Mouse (Mus musculus) hindbrain, embryonic 13.5 days (tissue): ENCODE measurements at regions not wholly inside any gene's neighbourhood (a gene's known extent, or its start where the extent isn't known, plus 50 kb on each side); places are given as distances from the start of the nearest gene placed in this dataset.

Experiments
- ATAC-seq: fragments of 200-750 bp; cut with Nextera tagmentation; 2 replicates; pipeline ENCODE4 v1.8.0; 2017; ENCODE audit warnings: moderate TSS enrichment; ENCODE audit not compliant: low FRiP score
- H3K27ac ChIP-seq: fragments of 300-500 bp; sonication (generic); 2 replicates; pipeline ENCODE4 v1.5.1; 2015; ENCODE audit warnings: inconsistent platforms, mild to moderate bottlenecking, moderate library complexity
- H3K27me3 ChIP-seq: fragments of 300-500 bp; sonication (generic); 2 replicates; pipeline ENCODE4 v1.6.1; 2015; ENCODE audit warnings: mild to moderate bottlenecking, inconsistent platforms
- H3K36me3 ChIP-seq: fragments of 300-500 bp; sonication (generic); 2 replicates; pipeline ENCODE4 v1.6.1; 2015; ENCODE audit warnings: mild to moderate bottlenecking, inconsistent platforms
- H3K4me1 ChIP-seq: fragments of 300-500 bp; sonication (generic); replicated peaks from 2 replicates; pipeline ENCODE4 v1.6.1; 2015; ENCODE audit warnings: inconsistent platforms
- H3K4me2 ChIP-seq: fragments of 300-500 bp; sonication (generic); 2 replicates; pipeline ENCODE4 v1.6.1; 2015; ENCODE audit warnings: inconsistent platforms, mild to moderate bottlenecking, moderate library complexity
- H3K4me3 ChIP-seq: fragments of 300-500 bp; sonication (generic); 2 replicates; pipeline ENCODE4 v1.5.1; 2015; ENCODE audit warnings: mild to moderate bottlenecking, inconsistent platforms
- H3K9ac ChIP-seq: fragments of 300-500 bp; sonication (generic); 2 replicates; pipeline ENCODE4 v1.6.1; 2015; ENCODE audit warnings: mild to moderate bottlenecking, inconsistent platforms
- H3K9me3 ChIP-seq: fragments of 300-500 bp; sonication (generic); 2 replicates; pipeline ENCODE4 v1.6.1; 2016; ENCODE audit warnings: inconsistent platforms
- WGBS: fragments of 180-500 bp; shearing (Covaris S2); methylation state at CpG from one replicate; pipeline ENCODE4 v1.1.7; 2015; 5-methylcytosine and 5-hydroxymethylcytosine counted together

- Histone ChIP-seq H3K4me3 (no peak overlapping the region), H3K27ac (no peak overlapping the region), H3K4me2 (no peak overlapping the region), H3K36me3 (no peaks in the 10 kb centered on the region), H3K9me3 (no peaks in the 10 kb centered on the region), H3K27me3 (no peaks in the 10 kb centered on the region), H3K9ac (no peak overlapping the region), H3K4me1 (0 out of 2 replicates have a peak, but pooled peaks cover 9% of the 10 kb centered on the region)
- WGBS: 84% methylated on average over 2 of the region's 2 CpGs
- no peak for ATAC-seq
Observed at GRCm38 (mm10) chr12:21512736-21513135, 95.3 kb upstream of the Ywhaq start.

DNA sequence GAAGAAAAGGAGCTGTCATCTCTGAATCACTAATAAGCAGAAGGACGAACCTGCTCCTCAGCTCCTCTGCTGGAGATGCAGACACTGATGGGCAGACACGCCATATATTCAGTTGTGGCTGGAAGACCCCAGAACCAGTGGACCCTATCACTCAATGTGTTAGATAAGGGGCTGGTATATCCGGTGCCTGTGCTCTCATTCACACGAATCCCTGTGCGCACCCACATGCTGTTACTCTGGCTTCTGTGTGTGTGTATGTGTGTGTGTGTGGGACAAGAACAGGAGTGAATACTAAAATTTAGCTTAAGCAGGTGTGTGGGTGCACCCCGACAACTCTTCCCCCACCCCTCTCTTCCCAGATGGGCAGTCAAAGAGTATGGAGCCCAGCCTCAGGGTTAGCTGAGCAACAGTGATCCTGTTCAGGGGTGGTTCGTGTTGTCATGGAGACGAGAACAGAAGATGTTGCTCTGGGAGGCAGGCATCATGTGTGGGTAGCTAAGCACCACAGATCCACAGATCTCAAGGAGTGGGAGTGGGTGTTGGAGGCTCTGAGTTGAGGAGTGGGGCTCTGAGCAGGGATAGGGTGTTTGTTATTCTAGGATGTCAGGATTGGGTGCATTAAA lies 93.7 kb upstream of the Ywhaq start:
- Histone ChIP-seq H3K9ac (no peak overlapping the region), H3K4me2 (no peak overlapping the region), H3K36me3 (no peaks in the 10 kb centered on the region), H3K4me3 (no peak overlapping the region), H3K27ac (peak overlapping the region; percentile 9; the same call in 1 of the 2 replicates), H3K4me1 (0 out of 2 replicates have a peak, but pooled peaks cover 9% of the 10 kb centered on the region), H3K9me3 (no peaks in the 10 kb centered on the region), H3K27me3 (no peaks in the 10 kb centered on the region)
- peak; percentile 65 for ATAC-seq
- 74% methylated on average over 8 of the region's 8 CpGs for WGBS

GRCm38 (mm10) chr12:21507080-21507479 lies 89.6 kb upstream of the Ywhaq start:
- WGBS: 65% methylated on average over 1 of the region's 1 CpGs

DNA sequence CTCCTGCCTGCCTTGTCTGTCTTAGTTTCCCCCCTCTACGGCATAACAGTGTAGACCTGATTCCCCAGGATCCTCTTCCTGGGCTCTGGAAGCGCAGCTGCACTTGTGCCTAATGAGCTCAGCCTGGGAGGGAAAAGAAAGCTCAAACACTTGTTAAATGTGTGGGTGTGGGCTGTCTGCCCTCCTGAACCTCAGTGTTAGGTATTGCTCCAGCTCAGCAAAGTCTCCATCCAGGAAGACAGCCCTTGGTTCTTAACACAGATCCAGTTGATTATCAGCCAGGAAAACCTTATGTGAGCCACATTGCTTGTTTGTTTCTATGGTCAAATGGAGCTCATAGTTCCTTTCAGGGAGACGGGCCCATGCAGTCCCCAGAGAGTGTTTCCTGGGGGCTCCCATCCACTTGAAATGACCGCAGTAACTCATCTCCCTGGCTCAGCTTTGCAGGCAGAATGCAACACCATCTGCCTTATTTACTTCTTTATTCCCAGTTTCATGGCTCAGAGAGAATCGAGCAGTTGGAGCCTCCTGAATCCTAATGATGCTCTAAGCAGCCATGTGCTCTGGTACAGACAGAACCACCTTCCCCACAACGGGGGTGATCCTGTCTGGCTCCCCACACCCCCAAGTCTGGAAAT lies 88.4 kb upstream of the Ywhaq start:
- Histone ChIP-seq H3K4me1 (peaks cover 16% of the 10 kb centered on the region), H3K4me3 (no peak overlapping the region), H3K9ac (no peak overlapping the region; the same call in 1 of the 2 replicates), H3K27ac (peak overlapping the region; percentile 30), H3K27me3 (no peaks in the 10 kb centered on the region), H3K4me2 (no peak overlapping the region), H3K9me3 (no peaks in the 10 kb centered on the region), H3K36me3 (no peaks in the 10 kb centered on the region)
- 59% methylated on average over 6 of the region's 6 CpGs for WGBS
- no peak for ATAC-seq

More at GRCm38 (mm10) chr12:21507080-21507479, 89.6 kb upstream of the Ywhaq start:
- no peaks in the 10 kb centered on the region for H3K27me3 ChIP-seq
- no peak overlapping the region for H3K9ac ChIP-seq
- no peak for ATAC-seq
- no peak overlapping the region for H3K4me2 ChIP-seq
- H3K36me3 ChIP-seq: no peaks in the 10 kb centered on the region
- no peak overlapping the region for H3K27ac ChIP-seq
- H3K9me3 ChIP-seq: no peaks in the 10 kb centered on the region
- H3K4me3 ChIP-seq: no peak overlapping the region
- peaks cover 16% of the 10 kb centered on the region for H3K4me1 ChIP-seq

GRCm38 (mm10) chr12:21503250-21503649 lies 85.8 kb upstream of the Ywhaq start:
- H3K27ac ChIP-seq: no peak overlapping the region
- no peak overlapping the region for H3K4me2 ChIP-seq
- ATAC-seq: no peak
- no peaks in the 10 kb centered on the region for H3K27me3 ChIP-seq
- H3K9me3 ChIP-seq: no peaks in the 10 kb centered on the region
- no peaks in the 10 kb centered on the region for H3K36me3 ChIP-seq
- no peak overlapping the region for H3K4me3 ChIP-seq
- no peak overlapping the region for H3K9ac ChIP-seq
- peaks cover 7% of the 10 kb centered on the region for H3K4me1 ChIP-seq
- 45% methylated on average over 4 of the region's 4 CpGs for WGBS

DNA sequence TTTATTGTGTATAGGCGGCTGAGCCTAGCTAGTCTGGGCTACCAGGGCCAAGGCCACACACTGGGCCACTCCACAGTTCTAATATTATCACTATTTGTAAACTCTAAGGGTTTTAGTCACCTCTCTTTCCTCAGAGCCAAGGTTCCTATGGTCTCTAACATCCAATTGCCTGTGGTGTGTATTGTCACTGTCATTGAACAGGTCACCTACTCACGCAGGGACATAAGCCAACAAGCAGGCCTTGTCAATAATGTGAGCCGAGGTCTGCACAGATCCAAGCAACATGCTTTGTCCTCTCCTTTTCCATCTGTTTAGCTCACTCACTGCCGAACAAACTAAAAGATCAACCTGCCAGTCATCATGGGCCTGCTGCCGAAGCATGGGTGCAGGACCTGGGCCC lies 79.5 kb upstream of the Ywhaq start:
- H3K4me2 ChIP-seq: no peak overlapping the region
- ATAC-seq: no peak
- no peak overlapping the region for H3K9ac ChIP-seq
- H3K27me3 ChIP-seq: no peaks in the 10 kb centered on the region
- H3K27ac ChIP-seq: no peak overlapping the region
- H3K9me3 ChIP-seq: no peaks in the 10 kb centered on the region
- no peaks in the 10 kb centered on the region for H3K36me3 ChIP-seq
- no peak overlapping the region for H3K4me3 ChIP-seq
- peaks cover 7% of the 10 kb centered on the region for H3K4me1 ChIP-seq
- 75% methylated on average over 5 of the region's 5 CpGs for WGBS

GRCm38 (mm10) chr12:21495511-21495910 lies 78.1 kb upstream of the Ywhaq start:
- Histone ChIP-seq H3K9ac (no peak overlapping the region), H3K4me1 (peaks cover 7% of the 10 kb centered on the region), H3K4me3 (no peak overlapping the region), H3K36me3 (no peaks in the 10 kb centered on the region), H3K27ac (no peak overlapping the region), H3K9me3 (no peaks in the 10 kb centered on the region), H3K4me2 (no peak overlapping the region), H3K27me3 (no peaks in the 10 kb centered on the region)
- WGBS: 93% methylated on average over 6 of the region's 6 CpGs
- ATAC-seq: no peak

GRCm38 (mm10) chr12:21493471-21493870 lies 76.0 kb upstream of the Ywhaq start:
- WGBS: 31% methylated on average over 3 of the region's 3 CpGs

GRCm38 (mm10) chr12:21492549-21493291 lies 75.3 kb upstream of the Ywhaq start:
- H3K9me3 ChIP-seq: no peaks in the 10 kb centered on the region
- H3K27ac ChIP-seq: no peak overlapping the region
- no peak for ATAC-seq
- WGBS: 84% methylated on average over 8 of the region's 8 CpGs
- no peak overlapping the region for H3K9ac ChIP-seq
- H3K4me1 ChIP-seq: peaks cover 7% of the 10 kb centered on the region
- no peaks in the 10 kb centered on the region for H3K36me3 ChIP-seq
- H3K4me2 ChIP-seq: no peak overlapping the region
- H3K27me3 ChIP-seq: no peaks in the 10 kb centered on the region
- H3K4me3 ChIP-seq: no peak overlapping the region

More at GRCm38 (mm10) chr12:21493471-21493870, 76.0 kb upstream of the Ywhaq start:
- H3K27me3 ChIP-seq: no peaks in the 10 kb centered on the region
- no peak overlapping the region for H3K4me3 ChIP-seq
- no peaks in the 10 kb centered on the region for H3K9me3 ChIP-seq
- peak; percentile 63; the same call in 1 of the 2 replicates for ATAC-seq
- no peaks in the 10 kb centered on the region for H3K36me3 ChIP-seq
- no peak overlapping the region for H3K27ac ChIP-seq
- H3K4me2 ChIP-seq: no peak overlapping the region
- peaks cover 7% of the 10 kb centered on the region for H3K4me1 ChIP-seq
- no peak overlapping the region for H3K9ac ChIP-seq

GRCm38 (mm10) chr12:21481644-21482043 lies 64.2 kb upstream of the Ywhaq start:
- H3K27me3 ChIP-seq: no peaks in the 10 kb centered on the region
- H3K4me2 ChIP-seq: no peak overlapping the region
- no peaks in the 10 kb centered on the region for H3K4me1 ChIP-seq
- no peaks in the 10 kb centered on the region for H3K36me3 ChIP-seq
- H3K9me3 ChIP-seq: 0 out of 2 replicates have a peak, but pooled peaks cover 5% of the 10 kb centered on the region
- no peak overlapping the region for H3K4me3 ChIP-seq
- WGBS: 90% methylated on average over 2 of the region's 2 CpGs
- no peak overlapping the region for H3K9ac ChIP-seq
- H3K27ac ChIP-seq: no peak overlapping the region
- no peak for ATAC-seq

DNA sequence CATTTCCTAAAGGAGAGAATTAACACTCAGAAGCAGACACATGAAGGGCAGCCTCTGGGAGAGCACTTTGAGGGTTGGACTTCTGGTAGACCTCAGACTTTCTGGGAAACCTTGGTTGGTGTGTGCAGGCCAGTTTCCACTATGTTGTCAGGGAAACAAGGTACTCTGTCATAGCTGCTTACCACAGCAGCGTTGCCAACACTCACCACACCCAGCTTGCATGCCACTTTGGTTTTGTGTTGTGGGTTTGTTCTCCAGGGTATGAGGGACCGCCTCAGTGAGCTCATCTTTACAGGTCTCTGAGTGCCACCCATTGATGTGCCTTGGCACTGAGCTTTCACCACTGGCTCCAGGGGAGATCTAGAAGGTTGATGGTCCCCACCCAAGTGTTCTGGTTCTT lies 62.8 kb upstream of the Ywhaq start:
- no peaks in the 10 kb centered on the region for H3K27me3 ChIP-seq
- no peaks in the 10 kb centered on the region for H3K4me1 ChIP-seq
- H3K27ac ChIP-seq: no peak overlapping the region
- H3K9me3 ChIP-seq: 0 out of 2 replicates have a peak, but pooled peaks cover 5% of the 10 kb centered on the region
- ATAC-seq: no peak
- no peak overlapping the region for H3K9ac ChIP-seq
- no peak overlapping the region for H3K4me3 ChIP-seq
- WGBS: 82% methylated on average over 2 of the region's 2 CpGs
- no peaks in the 10 kb centered on the region for H3K36me3 ChIP-seq
- H3K4me2 ChIP-seq: no peak overlapping the region

DNA sequence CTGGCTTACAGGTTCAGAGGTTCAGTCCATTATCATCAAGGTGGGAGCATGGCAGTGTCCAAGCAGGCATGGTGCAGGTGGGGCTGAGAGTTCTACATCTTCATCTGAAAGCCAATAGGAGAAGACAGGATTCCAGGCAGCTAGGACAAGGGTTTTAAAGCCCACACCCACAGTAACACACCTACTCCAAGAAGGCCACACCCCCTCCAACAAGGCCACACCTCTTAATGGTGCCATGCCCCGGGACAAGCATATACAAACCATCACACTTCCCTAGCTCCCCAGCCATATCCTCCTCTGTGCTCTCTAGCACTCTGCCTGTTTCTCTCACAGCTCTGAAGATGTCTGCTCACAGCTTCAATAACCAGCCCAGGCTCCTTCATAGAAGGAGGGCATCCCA lies 61.8 kb upstream of the Ywhaq start:
- H3K27ac ChIP-seq: no peak overlapping the region
- 77% methylated on average over 1 of the region's 1 CpGs for WGBS
- ATAC-seq: no peak
- H3K4me2 ChIP-seq: no peak overlapping the region
- H3K9me3 ChIP-seq: 0 out of 2 replicates have a peak, but pooled peaks cover 4% of the 10 kb centered on the region
- H3K9ac ChIP-seq: no peak overlapping the region
- no peaks in the 10 kb centered on the region for H3K27me3 ChIP-seq
- no peak overlapping the region for H3K4me3 ChIP-seq
- no peaks in the 10 kb centered on the region for H3K4me1 ChIP-seq
- H3K36me3 ChIP-seq: no peaks in the 10 kb centered on the region
